ENCODE assay signal across 17 mouse cellular contexts in the genomic region with DNA sequence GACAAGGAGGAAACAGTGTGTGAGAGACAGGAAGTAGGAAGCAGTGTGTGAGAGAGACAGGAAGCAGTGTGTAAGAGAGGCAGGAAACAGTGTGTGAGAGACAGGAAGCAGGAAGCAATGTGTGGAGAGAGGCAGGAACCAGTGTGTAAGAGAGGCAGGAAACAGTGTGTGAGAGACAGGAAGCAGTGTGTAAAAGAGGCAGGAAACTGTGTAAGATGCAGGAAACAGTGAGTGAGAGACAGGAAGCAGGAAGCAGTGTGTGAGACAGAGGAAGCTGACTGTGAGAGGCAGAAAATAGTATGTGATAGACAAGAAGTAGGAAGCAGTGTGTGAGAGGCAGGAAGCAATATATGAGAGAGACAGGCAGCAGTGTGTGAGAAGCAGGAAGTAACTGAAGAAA.
DNase-seq lines count a peak whose midpoint lies in the region; ATAC-seq and TF ChIP-seq lines count a peak whose summit lies in the region.
"Had no signal": no experiment of that assay in that cellular context is flagged by ENCODE, and none has a peak within 500 bp of the region (broad histone marks: within the 10 kb centered on the region; RNA-seq: fewer than 3 reads in every experiment).

No protein-coding gene starts in this region.

- H3K4me3 ChIP-seq in forebrain, embryonic 10.5 days: no peak overlapping the region
- no peak overlapping the region for H3K4me3 ChIP-seq in forebrain, embryonic 12.5 days (replicated peaks)
- no peak overlapping the region for H3K4me3 ChIP-seq in gastrocnemius, adult 2 months

- peaks cover 42% of the 10 kb centered on the region for H3K4me1 ChIP-seq in forebrain, embryonic 10.5 days
- peaks cover 9% of the 10 kb centered on the region for H3K4me1 ChIP-seq in forebrain, embryonic 12.5 days

- no peak for TF ChIP-seq CTCF in gastrocnemius, adult 2 months (IDR thresholded peaks at IDR 0.05)

- intact Hi-C loops in gastrocnemius, adult 2 months (cut with DNase I): loop anchor here (10.0 kb wide), 1 partner anchor 137 kb away; a partner anchor contains a TSS

- no peaks in the 10 kb centered on the region; the same call in 1 of the 2 replicates for H3K36me3 ChIP-seq in forebrain, embryonic 10.5 days (replicated peaks)
- no peaks in the 10 kb centered on the region for H3K36me3 ChIP-seq in forebrain, embryonic 12.5 days (replicated peaks)
- H3K36me3 ChIP-seq: G1E had no signal

- ATAC-seq in forebrain, embryonic 12.5 days (ENCODE audit: low FRiP score): no peak
- peak; percentile 74 for ATAC-seq in megakaryocyte, adult 5-6 weeks (ENCODE audit: poor library complexity, severe bottlenecking)
- ATAC-seq: forebrain, embryonic 16.5 days had no signal

- H3K9ac ChIP-seq in forebrain, embryonic 12.5 days: no peak overlapping the region

- peaks cover 4% of the 10 kb centered on the region; the same call in 1 of the 2 replicates for H3K9me3 ChIP-seq in forebrain, embryonic 10.5 days
- H3K9me3 ChIP-seq in forebrain, embryonic 12.5 days: no peaks in the 10 kb centered on the region

- H3K27me3 ChIP-seq in forebrain, embryonic 10.5 days (ENCODE audit: poor library complexity, severe bottlenecking): no peaks in the 10 kb centered on the region
- no peaks in the 10 kb centered on the region for H3K27me3 ChIP-seq in forebrain, embryonic 12.5 days

- peak overlapping the region; percentile 40; the same call in 1 of the 2 replicates for H3K27ac ChIP-seq in forebrain, embryonic 10.5 days
- no peak overlapping the region for H3K27ac ChIP-seq in forebrain, embryonic 12.5 days
- H3K27ac ChIP-seq in gastrocnemius, adult 2 months: no peak overlapping the region
- H3K27ac ChIP-seq: kidney, postnatal 0 days had no signal

- no peak overlapping the region for H3K4me2 ChIP-seq in forebrain, embryonic 12.5 days
- H3K4me2 ChIP-seq: liver, embryonic 11.5 days had no signal

- no peak for DNase-seq in forebrain, embryonic 10.5 days (ENCODE audit: extremely low spot score, low spot score)
- peak; percentile 23 for DNase-seq in thymus, postnatal 0 days (ENCODE audit: low spot score)
- no peak for DNase-seq in thymus, postnatal 10 days (ENCODE audit: low spot score in 2 of 2)
- no peak for DNase-seq in adrenal gland, postnatal 36 days
- DNase-seq in urinary bladder, postnatal 36 days (ENCODE audit: low spot score in 2 of 2): no peak
- no peak for DNase-seq in gastrocnemius, adult 2 months
- DNase-seq: cerebellum, adult 8-10 months; embryo, embryonic 11 days; gastrocnemius, postnatal 14 days; lung, postnatal 14 days; thymus, adult 2 months had no signal
